Mouse (Mus musculus) right cerebral cortex, postnatal 10 days (tissue): ENCODE results near the gene Pfkfb3.

Source experiments
- DNase-seq, 2 experiments: peaks; one replicate each; pipeline ENCODE4 v3.0.0; 2021; ENCODE audit warnings: low spot score in 2 of 2

Pfkfb3 gene

DNA sequence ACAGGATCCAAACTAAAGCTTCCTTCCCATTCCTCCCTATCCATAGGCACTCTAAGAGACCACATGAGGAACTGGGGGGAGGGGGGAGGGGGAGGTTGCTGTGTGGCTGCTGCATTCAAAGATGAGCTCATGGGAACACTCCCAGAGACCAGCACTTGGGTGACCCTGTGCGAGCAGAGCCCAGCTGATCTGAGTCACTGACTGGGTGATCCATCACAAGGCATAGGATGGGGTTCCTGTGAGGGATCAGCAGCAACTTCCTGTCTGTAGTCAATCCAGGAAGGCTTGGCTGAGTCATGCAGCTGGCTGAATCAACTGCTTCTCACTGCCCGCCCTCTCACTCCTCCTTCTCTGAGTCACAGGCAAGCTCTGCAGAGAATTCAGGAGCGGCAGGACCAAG, 124.3 kb downstream of the Pfkfb3 start:
- peak; percentile 66 to 77 for DNase-seq

GRCm38 (mm10) chr2:11428621-11429020, 125.3 kb downstream of the Pfkfb3 start:
- no peak for DNase-seq

DNA sequence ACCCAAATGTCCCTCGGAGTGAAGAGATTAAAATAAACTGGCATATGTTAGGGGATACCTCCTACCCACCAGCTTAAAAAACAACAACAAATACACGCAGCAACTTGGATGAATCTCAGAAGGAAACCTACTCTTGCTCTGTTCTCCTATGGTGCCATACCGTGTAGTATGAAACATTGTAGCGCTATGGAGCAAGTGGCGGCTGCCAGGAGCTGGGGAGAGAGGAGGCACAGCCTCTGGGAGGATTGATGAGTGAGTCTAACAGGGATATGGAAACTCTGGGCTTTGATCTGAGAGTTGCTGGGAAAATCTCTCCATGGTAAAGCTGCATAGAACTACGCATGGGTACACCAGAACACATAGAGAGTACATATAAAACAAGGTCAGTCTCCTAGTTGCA, 126.3 kb downstream of the Pfkfb3 start:
- DNase-seq, result no peak

GRCm38 (mm10) chr2:11426379-11426778, 127.5 kb downstream of the Pfkfb3 start:
- no peak for DNase-seq

DNA sequence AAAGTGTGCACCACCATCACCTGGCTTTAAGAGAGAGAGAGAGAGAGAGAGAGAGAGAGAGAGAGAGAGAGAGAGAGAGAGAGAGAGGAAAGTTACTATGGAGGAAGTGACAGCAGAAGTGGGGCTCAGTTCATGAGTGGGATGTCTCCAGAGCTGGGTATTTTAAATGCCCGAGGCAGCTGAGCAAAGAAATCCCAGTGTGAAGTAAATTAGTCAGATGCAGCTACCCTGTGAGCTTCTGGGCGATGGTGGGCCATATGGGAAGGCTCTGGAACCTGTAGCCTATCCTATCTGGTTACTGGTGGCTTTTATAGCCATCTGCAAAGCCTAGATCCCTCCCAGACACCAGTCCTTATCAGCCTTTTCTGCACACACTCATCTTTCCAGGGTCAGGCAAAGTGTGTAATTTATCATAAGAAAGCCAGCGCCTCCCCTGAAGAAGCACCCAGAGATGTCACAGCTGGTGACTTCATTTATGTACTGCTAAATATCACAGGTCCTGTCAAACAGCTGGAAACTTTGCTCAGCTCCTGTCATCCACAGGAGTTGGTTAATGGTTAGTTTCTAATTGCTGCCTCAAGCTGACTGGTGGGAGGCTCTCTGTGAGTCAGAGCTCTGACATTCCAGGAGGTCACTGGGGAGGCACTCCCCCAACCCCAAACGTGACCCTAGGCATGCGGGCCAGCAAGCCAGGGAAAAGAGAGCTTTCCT, 128.3 kb downstream of the Pfkfb3 start:
- no peak for DNase-seq

- no peak for DNase-seq
Measured at GRCm38 (mm10) chr2:11424252-11424651, 129.6 kb downstream of the Pfkfb3 start.

DNA sequence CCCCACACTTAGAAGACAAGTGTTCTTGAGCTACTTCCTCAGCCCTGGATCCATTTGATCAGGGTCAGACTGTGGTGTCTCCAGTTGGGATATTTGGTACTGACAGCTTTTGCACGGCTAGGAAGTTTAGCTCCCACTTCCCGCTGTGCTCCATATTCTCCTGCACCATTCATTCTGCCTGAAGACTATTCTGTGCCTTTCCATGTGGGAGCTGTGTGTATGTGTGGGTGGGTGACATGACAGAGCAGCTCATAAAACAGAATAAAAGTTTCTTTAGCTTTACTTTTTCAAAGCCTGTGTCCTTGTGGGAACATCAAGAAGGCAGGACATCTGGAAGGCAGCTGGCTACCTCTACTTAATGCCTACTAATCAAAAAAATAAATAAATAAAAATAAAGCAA, 130.5 kb downstream of the Pfkfb3 start:
- no peak for DNase-seq

DNA sequence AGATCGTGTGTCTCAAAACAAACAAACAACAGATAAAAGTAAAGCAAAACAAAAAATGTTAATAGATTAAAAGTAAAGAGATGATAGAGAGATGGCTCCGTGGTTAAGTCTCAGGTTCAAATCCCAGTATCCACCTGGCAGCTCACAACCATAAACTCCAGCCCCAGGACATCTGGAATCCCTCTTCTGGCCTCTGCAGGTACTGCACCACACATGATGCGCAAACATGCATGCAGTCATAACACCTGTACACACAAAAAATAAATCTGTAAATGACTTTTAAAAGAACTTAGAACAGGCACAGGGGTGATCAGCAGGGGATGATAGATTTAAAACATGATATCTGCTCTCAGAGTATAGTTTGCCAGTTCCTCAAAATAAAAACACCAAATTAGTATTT, 131.5 kb downstream of the Pfkfb3 start:
- no peak for DNase-seq
